Mouse (Mus musculus) cortical plate, adult 2 months (tissue): Measurements from ENCODE around the gene Ireb2. TPM values are rescaled to one million over a fixed set of nuclear protein-coding genes. Genes with fewer than 3 reads are reported as not detected.
"Not testable (repeated sequence)": the region's sequence is repeated elsewhere in the genome, so short reads cannot be mapped to it uniquely, and the experiment has no call there.

Experiments used
- H3K27ac ChIP-seq: fragments of 200-500 bp; 2 replicates; pipeline ENCODE4 v1.5.1; 2012; ENCODE audit warnings: low read length, control low read depth, inconsistent platforms; ENCODE audit not compliant: insufficient read depth
- H3K4me1 ChIP-seq: fragments of 200-500 bp; 2 replicates; pipeline ENCODE4 v1.6.1; 2011; ENCODE audit warnings: low read length; ENCODE audit not compliant: control insufficient read depth, insufficient read depth
- H3K4me3 ChIP-seq: fragments of 200-500 bp; 2 replicates; pipeline ENCODE4 v1.5.1; 2011; ENCODE audit warnings: mild to moderate bottlenecking, low read length, control low read depth; ENCODE audit not compliant: insufficient read depth
- CTCF ChIP-seq: fragments of 200-500 bp; IDR thresholded peaks from 2 replicates; pipeline ENCODE4 v1.5.1; 2011; ENCODE audit warnings: mild to moderate bottlenecking, control low read depth, low read length; ENCODE audit not compliant: insufficient read depth; ENCODE audit errors: extremely low read depth
- POLR2A ChIP-seq: fragments of 200-500 bp; IDR thresholded peaks from 2 replicates; pipeline ENCODE4 v1.6.1; 2011; ENCODE audit warnings: mild to moderate bottlenecking, low read length, control low read depth; ENCODE audit not compliant: insufficient read depth; ENCODE audit errors: extremely low read depth
- polyA plus RNA-seq: library from polyadenylated mRNA; depleted of rRNA; stranded (reverse); fragments of >200 nt; gene quantifications from 2 replicates; pipeline ENCODE4 v1.2.3, GENCODE M21; 2012; rRNA removed

Gene Ireb2
- polyA plus RNA-seq, 1 experiment: 22.6 TPM

DNA sequence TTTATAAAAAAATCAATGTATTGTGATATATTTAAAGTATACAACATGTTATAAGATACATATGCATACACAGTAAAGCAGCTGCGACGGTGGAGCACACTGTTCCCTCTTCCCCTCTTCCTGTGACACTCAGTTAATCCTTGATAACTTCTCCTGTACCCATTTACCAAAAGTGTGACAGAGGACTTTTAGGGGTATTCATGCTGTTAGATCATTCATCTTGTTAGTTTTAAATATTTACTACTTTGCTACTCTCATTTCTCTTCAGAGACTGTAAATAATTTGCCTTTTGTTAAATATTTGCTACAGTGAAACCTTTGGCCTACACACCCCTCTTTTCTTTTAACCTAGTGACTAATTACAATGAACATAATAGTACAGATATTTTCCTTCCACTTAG is 68.8 kb downstream of the Ireb2 start:
- no peaks in the 10 kb centered on the region for H3K4me1 ChIP-seq
- TF ChIP-seq CTCF (no peak), POLR2A (no peak)
- no peak overlapping the region for H3K27ac ChIP-seq
- no peak overlapping the region for H3K4me3 ChIP-seq

DNA sequence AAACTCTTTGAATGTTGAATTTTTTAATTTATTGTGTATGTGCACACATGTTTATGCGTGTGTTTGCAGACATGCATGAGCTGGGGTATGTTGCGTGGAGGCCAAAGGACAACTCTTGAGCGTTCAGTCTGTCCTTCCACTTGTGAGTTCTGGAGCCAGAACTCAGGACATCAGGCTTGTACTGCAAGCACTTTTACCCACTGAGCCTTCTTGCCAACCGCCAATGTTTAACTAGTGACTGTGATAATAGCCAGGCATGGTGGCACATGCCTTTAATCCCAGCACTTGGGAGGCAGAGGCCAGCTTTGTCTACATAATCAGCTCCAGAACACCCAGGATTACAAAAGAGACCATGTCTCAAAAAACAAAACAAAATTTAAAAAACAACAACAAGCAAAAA is 78.5 kb downstream of the Ireb2 start:
- H3K4me1 ChIP-seq: no peaks in the 10 kb centered on the region
- TF ChIP-seq POLR2A (no peak), CTCF (no peak)
- no peak overlapping the region for H3K27ac ChIP-seq
- H3K4me3 ChIP-seq: no peak overlapping the region

DNA sequence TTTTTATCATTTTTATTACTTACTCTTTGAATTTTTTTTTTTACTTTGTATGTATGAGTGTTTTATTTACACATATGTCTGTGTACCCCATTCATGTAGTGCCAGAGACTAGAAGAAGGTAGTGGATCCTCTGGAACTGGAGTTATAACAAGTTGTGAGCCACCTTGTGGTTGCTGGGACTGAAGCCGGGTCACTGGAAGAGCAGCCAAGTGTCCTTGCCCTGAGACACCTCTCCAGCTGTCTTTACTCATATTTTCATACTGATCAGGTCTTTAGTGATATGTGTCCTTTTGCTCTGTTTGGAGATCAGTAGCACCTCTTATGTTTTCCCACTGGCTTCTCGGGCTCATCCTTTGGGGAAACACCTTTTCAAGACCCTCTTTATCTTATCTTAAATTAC is 80.9 kb downstream of the Ireb2 start:
- no peak overlapping the region for H3K4me3 ChIP-seq
- no peak for TF ChIP-seq CTCF
- no peak for TF ChIP-seq POLR2A
- no peaks in the 10 kb centered on the region for H3K4me1 ChIP-seq
- H3K27ac ChIP-seq: no peak overlapping the region

DNA sequence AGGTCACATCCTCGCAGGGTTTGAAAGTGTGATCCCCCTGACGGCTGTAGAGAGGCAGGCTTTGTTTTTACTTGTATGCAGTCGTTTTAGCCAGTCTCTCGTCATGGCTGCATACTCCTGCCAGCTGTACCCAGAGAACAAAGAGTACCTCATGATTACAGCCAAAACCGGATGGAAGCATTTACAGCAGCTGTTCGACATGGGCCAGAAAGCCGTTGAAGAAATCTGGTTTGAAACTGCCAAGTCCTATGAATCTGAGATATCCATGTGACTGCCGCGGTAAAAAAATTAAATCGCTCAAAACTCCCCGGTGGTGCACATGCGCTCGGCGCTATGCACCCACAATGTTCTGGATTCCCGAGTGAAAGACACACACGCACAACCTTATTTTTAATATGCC is 82.7 kb downstream of the Ireb2 start:
- Histone ChIP-seq H3K27ac (no peak overlapping the region), H3K4me1 (no peaks in the 10 kb centered on the region), H3K4me3 (no peak overlapping the region)
- TF ChIP-seq CTCF (no peak), POLR2A (no peak)

DNA sequence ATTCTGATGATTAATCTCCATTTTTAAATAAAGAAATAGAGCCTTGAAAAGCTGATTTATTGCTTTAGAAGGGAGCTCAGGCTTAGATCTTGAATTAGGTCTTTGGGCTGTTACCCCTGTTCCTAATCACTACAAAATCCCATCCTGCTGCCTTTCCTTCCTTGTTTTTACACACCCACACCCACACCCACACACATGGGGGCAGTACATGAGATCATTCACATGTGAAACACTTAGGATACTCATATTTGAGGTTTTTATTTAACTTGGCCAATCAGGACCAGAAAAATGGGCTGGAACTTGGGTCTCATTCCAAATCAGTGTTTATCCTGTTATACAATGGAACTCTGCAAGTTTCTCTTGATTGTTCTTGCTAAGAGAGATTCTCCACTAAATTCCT is 85.9 kb downstream of the Ireb2 start:
- TF ChIP-seq CTCF (no peak), POLR2A (no peak)
- Histone ChIP-seq H3K27ac (no peak overlapping the region), H3K4me3 (no peak overlapping the region), H3K4me1 (peaks cover 5% of the 10 kb centered on the region; the same call in 1 of the 2 replicates)

DNA sequence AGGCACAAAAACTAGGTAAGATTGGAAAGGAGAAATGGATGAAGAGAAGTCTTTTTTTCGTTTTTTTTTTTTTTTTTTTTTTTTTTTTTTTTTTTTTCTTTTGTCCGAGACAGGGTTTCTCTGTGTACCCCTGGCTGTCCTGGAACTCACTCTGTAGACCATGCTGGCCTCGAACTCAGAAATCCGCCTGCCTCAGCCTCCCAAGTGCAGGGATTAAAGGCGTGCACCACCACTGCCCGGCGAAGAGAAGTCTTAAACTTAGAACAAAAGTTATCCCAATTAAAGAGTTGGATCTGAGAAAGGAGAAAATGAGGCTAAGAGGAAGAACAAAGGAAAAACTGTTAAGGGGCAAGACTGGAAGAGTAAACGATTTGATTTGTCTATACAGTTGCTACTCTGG is 86.6 kb downstream of the Ireb2 start:
- peak overlapping the region; percentile 82 for H3K4me3 ChIP-seq
- not testable (repeated sequence) for H3K4me1 ChIP-seq, H3K27ac ChIP-seq

DNA sequence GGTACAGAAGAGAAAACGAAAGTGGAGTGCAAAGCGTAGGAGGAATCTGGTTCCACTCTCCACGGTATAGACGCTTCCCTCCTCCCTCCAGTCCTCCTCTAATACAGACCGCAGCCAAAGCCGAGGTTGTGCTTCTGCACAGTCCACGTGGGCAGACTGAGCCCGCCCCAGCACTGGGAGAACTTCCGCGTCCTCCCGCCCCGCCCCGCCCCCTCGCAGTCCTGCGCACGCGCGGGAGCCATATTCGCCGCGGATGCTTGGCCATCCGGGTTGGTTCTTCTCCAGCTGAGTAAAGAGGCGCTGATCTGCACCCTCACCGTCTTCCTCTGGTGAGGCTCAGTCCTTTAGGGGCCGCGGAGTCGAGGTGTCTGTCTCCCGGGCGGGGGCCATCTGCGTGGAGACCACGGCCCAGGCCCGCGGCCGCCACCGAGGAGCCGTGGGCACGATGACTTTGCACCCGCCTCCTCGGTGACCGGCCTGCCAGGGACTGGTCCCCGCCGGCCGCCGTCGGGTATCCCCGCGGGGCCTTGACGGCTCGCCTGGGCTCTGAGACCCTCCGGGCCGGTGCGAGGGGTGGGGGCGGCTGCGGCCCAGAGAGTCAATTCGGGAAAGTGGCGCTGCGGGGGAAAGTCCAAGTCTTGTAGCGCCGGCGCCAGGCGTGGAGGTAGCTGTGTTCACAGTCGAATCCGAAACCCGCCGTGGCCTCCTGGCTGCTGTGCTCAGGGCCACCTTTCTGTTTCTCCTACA is 87.2 kb downstream of the Ireb2 start, which contains the start of the genes Psma4 and AY074887:
Gene Psma4 (plus strand): TSS at position 216 of the 747 bp plus-strand sequence.
Gene AY074887 (minus strand): TSS at position 424 of the 747 bp plus-strand sequence.
- peak within 1 kb of the TSS; percentile 76 for H3K27ac ChIP-seq
- TF ChIP-seq CTCF: no peak
- TF ChIP-seq POLR2A: peak; percentile 90
- peaks cover 5% of the 10 kb centered on the region; the same call in 1 of the 2 replicates for H3K4me1 ChIP-seq
- H3K4me3 ChIP-seq: peak within 1 kb of the TSS; percentile 82

DNA sequence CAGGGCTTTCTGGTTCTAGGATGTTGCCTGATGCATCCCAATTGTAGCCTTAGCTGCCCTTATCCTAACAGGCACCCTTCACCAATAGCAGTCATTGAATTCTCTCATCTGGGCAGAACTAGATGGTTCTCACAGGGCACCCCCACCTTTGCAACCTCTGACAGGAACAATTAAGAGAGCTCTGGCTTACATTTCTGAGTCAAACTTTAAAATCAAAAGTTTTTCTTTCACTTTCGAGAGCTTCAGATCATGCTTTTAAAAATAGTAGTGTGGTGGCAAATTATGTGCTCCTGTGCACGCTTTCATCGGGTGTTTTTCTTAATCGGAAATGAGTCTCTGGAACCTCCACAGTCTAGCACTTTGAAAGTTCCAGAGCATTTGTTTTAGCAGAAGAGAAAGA is 97.5 kb downstream of the Ireb2 start:
- H3K4me3 ChIP-seq: no peak overlapping the region
- H3K27ac ChIP-seq: no peak overlapping the region
- H3K4me1 ChIP-seq: no peaks in the 10 kb centered on the region
- TF ChIP-seq CTCF: no peak
- TF ChIP-seq POLR2A: no peak

Other genes starting within 250 kb of the Ireb2 start
- gene Acsbg1, start 201.9 kb upstream of the Ireb2 start, polyA plus RNA-seq: 188 and 193 TPM in 2 replicates
- 41.3 and 44.3 TPM in 2 replicates for gene Dnaja4, start 164.9 kb upstream of the Ireb2 start, polyA plus RNA-seq
- 61.2 and 62.6 TPM in 2 replicates for gene Wdr61, start 129.3 kb upstream of the Ireb2 start, polyA plus RNA-seq
- gene Crabp1, start 99.0 kb upstream of the Ireb2 start, polyA plus RNA-seq: 0.72 and 3.4 TPM in 2 replicates
- gene Hykk, start 53.5 kb downstream of the Ireb2 start, polyA plus RNA-seq: 1.1 and 1.2 TPM in 2 replicates
- gene Psma4, start 87.0 kb downstream of the Ireb2 start, polyA plus RNA-seq: 140 and 144 TPM in 2 replicates
- gene AY074887, start 87.2 kb downstream of the Ireb2 start, polyA plus RNA-seq: 0.19 TPM in 1 of 2 replicates, not detected in the other
- 2.9 and 3.2 TPM in 2 replicates for gene Chrna5, start 117.1 kb downstream of the Ireb2 start, polyA plus RNA-seq
- gene Chrna3, start 162.8 kb downstream of the Ireb2 start, polyA plus RNA-seq: 0.26 and 0.44 TPM in 2 replicates
- 0.08 and 0.13 TPM in 2 replicates for gene Chrnb4, start 185.0 kb downstream of the Ireb2 start, polyA plus RNA-seq